Mouse (Mus musculus) bone marrow, adult 2 months (tissue): ENCODE data around the gene Cttnbp2. TPM values are rescaled to one million over a fixed set of nuclear protein-coding genes. Genes with fewer than 3 reads are reported as not detected.

Source experiments
- H3K27ac ChIP-seq: fragments of 200-500 bp; 2 replicates; pipeline ENCODE4 v1.5.1; 2012; ENCODE audit warnings: low read depth, mild to moderate bottlenecking, control low read depth, inconsistent platforms, low read length; ENCODE audit not compliant: control insufficient read depth, poor library complexity, insufficient read depth
- H3K4me1 ChIP-seq: fragments of 200-500 bp; 2 replicates; pipeline ENCODE4 v1.6.1; 2011; ENCODE audit warnings: low read length; ENCODE audit not compliant: control insufficient read depth, insufficient read depth
- H3K4me3 ChIP-seq: fragments of 200-500 bp; replicated peaks from 2 replicates; pipeline ENCODE3; 2011; ENCODE audit warnings: mild to moderate bottlenecking, low read depth, low read length, control low read depth; ENCODE audit not compliant: control insufficient read depth
- CTCF ChIP-seq: fragments of 200-500 bp; IDR thresholded peaks from 2 replicates; pipeline ENCODE4 v1.5.1; 2011; ENCODE audit warnings: low read length, control low read depth; ENCODE audit not compliant: control insufficient read depth, insufficient read depth
- POLR2A ChIP-seq: fragments of 200-500 bp; IDR thresholded peaks from 2 replicates; pipeline ENCODE4 v1.6.1; 2011; ENCODE audit warnings: low read depth, mild to moderate bottlenecking, control low read depth, low read length, borderline replicate concordance; ENCODE audit not compliant: control insufficient read depth
- WGBS: fragments of 180-500 bp; shearing (Covaris S2); methylation state at CpG from one replicate; pipeline ENCODE4 v1.1.7; 2018; 5-methylcytosine and 5-hydroxymethylcytosine counted together
- polyA plus RNA-seq: library from polyadenylated mRNA; stranded (reverse); fragments of >200 nt; gene quantifications from 2 replicates; pipeline ENCODE4 v1.2.4, GENCODE M21; 2011; ENCODE audit warnings: low replicate concordance; ENCODE audit not compliant: missing spikeins, insufficient read depth, insufficient read length

Cttnbp2 gene
- polyA plus RNA-seq, 1 experiment = not detected

- 59% methylated on average over 5 of the region's 5 CpGs for WGBS
- Histone ChIP-seq H3K4me3 (no peak overlapping the region), H3K4me1 (no peaks in the 10 kb centered on the region), H3K27ac (no peak overlapping the region)
- TF ChIP-seq CTCF (no peak), POLR2A (no peak)
Measured at GRCm38 (mm10) chr6:18450551-18451193, 64.0 kb downstream of the Cttnbp2 start.

GRCm38 (mm10) chr6:18448078-18448477 is 66.6 kb downstream of the Cttnbp2 start:
- no peak for TF ChIP-seq CTCF
- TF ChIP-seq POLR2A = no peak

DNA sequence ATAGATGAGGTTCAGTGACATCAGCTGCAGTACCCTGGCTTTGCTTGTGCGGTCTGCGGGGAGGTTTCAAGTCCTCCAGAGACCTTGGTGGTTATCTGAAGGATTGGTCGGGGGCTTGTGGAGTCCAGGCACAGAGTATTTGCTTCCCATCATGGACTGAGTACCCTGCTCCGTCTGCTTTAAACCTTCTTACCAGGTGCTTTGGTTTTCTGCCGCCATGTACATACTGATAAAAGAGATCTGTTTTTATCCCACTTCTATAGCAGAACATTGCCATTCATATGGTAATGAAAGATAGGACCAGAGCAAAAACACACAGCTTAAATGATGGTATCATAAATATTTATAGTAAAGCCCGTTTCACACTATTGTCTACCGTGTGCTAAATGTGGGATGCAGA is 67.7 kb downstream of the Cttnbp2 start:
- Histone ChIP-seq H3K27ac (no peak overlapping the region), H3K4me1 (no peaks in the 10 kb centered on the region), H3K4me3 (no peak overlapping the region)
- 85% methylated on average over 7 of the region's 7 CpGs for WGBS
- TF ChIP-seq CTCF (no peak), POLR2A (no peak)

More at GRCm38 (mm10) chr6:18448078-18448477, 66.6 kb downstream of the Cttnbp2 start:
- no peaks in the 10 kb centered on the region for H3K4me1 ChIP-seq
- H3K4me3 ChIP-seq = no peak overlapping the region
- H3K27ac ChIP-seq = no peak overlapping the region
- 83% methylated on average over 5 of the region's 5 CpGs for WGBS

DNA sequence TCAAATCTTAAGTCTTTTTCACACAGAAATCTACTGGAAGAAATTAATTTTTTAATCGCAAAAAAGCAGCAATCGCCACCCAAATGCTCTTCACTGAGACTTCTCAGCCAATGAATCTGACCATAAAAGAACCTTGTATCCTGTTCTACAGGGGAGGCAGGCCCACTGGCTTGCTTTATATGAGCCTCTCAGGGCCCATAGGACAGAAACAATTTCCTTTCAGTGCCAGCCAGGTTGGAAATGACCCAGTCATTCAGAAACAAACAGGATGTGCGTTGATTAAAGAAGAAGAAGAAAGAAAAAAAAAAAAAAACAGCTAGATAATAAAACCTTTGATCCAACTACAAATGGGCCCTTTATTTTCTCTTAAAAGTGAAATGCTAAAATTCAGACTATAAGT is 68.3 kb downstream of the Cttnbp2 start:
- H3K27ac ChIP-seq = no peak overlapping the region
- TF ChIP-seq CTCF (no peak), POLR2A (no peak)
- 76% methylated on average over 3 of the region's 3 CpGs for WGBS
- H3K4me3 ChIP-seq = no peak overlapping the region
- H3K4me1 ChIP-seq = no peaks in the 10 kb centered on the region

DNA sequence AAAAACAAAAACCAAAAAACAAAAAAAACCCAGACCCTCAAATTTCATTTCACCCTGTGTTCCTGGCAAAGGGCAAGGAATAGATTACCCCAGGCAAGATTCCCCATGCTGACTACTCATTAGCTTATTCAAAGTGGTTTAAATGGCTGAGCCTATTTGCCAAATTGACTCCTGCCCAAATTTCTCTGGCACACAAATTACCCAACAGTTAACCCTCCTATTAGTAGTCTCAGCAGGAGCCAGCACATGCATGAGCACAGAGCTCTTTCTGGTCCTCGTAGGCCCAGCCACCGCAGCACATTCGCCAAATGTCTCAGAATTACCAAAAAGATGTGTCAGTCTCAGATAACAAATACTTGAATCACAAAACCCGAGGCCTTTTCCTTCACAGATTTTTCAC is 68.9 kb downstream of the Cttnbp2 start:
- WGBS = 72% methylated on average over 4 of the region's 4 CpGs
- Histone ChIP-seq H3K4me1 (no peaks in the 10 kb centered on the region), H3K4me3 (no peak overlapping the region), H3K27ac (no peak overlapping the region)
- TF ChIP-seq CTCF (no peak), POLR2A (no peak)

DNA sequence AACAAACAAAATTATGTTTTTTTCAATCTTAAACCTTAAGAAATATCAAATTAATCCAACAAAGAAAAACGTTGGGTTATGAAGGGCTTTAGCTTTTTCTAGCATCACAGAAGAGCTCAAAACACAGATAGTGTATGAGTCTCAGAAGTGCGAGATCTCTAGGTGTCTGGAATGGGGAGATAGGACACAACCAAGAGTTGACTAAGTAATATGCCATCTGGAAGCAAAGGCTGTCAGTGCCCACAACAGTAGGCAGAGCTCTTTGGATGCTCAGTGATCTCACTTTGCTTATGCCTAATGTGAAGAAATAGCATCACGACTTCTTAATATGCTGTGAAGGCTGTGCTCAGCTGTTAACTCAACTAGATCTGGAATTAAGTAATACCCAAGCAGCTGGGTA is 72.3 kb downstream of the Cttnbp2 start:
- Histone ChIP-seq H3K4me1 (no peaks in the 10 kb centered on the region), H3K4me3 (no peak overlapping the region), H3K27ac (no peak overlapping the region)
- WGBS = 68% methylated on average over 3 of the region's 3 CpGs
- no peak for TF ChIP-seq POLR2A
- no peak for TF ChIP-seq CTCF

DNA sequence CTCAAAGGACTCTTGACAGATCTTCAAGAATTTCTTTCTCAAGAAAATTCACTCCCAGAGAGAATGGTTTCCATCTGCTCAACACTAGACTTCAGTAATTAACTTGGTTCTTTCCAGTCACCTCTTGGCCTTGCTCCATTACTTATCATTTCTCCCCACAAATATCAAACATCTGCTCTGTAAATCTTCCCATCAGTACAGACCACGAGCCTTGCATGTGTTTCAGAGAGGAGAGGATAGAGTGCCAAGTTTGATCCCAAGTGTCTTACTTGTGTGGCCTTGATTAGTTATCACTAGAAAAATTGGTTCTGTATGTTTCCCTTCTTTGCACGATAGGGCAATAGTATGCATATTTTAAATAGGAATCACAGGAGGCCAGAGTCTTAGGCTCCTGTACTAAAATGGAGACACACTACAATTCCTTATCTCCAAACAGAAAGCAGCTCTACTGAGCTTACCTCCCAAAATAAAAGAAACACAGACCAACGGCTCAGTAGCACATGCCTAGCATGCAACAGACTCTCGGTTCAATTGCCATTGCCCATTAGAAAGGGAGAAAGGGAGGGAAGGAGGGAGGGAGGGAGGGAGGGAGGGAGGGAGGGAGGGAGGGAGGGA is 73.6 kb downstream of the Cttnbp2 start:
- H3K27ac ChIP-seq = no peak overlapping the region
- WGBS = 64% methylated on average over 4 of the region's 4 CpGs

GRCm38 (mm10) chr6:18436127-18436812 is 78.4 kb downstream of the Cttnbp2 start:
- Histone ChIP-seq H3K4me3 (peak overlapping the region; percentile 54), H3K27ac (peak overlapping the region; percentile 33; the same call in 1 of the 2 replicates), H3K4me1 (no peaks in the 10 kb centered on the region)
- 73% methylated on average over 4 of the region's 4 CpGs for WGBS
- no peak for TF ChIP-seq POLR2A
- no peak for TF ChIP-seq CTCF

More for the DNA sequence above, 73.6 kb downstream of the Cttnbp2 start:
- Histone ChIP-seq H3K4me1 (no peaks in the 10 kb centered on the region), H3K4me3 (no peak overlapping the region)
- no peak for TF ChIP-seq CTCF
- no peak for TF ChIP-seq POLR2A
